Mouse (Mus musculus): ENCODE measurements around the gene Ptgis.

Gene Ptgis

DNA sequence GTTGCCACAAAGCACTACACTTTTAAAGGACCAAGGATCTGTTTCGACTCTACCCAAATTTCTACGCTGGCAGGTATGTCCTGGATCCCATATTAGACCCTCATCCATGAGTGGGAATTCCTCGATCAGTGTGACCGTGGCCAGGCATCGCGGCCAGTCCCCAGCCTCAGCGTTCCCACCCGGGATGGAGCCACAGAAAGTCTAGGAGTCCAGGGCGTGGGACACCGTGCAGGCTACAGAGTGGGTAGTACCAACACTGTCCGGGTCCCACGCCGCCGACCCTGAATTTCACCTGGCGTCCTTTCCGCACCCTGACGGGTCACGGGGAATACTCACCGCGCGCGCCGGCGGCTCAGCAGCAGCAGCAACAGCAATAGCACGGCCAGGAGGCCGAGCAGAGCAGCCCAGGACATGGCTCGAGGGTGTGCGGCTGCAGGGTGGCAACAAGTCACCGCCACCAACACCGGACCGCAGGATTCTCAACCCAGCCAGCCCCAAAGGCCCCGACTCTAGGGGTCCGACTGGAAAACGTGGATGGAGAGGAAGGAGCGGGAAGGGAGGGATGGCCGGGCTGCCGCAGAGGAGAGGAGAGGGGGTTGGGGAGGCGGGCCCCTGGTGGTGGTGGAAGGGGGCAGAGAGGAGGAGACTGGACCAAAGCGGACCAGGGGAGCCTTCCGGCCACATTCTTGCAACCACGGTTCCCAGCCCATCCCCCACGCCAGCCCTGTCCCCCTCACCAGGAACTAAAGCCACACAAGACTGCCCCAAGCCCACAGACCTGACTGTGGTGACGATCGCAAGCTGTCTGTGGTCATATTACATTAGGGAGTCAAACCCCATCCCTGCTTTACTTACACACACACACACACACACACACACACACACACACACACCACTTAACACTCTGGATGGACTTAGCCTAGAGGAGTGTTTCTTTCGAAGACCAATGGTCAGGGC is at the start of gene Ptgis:
Gene Ptgis (minus strand): TSS at position 597 of the 957 bp plus-strand sequence.
- DNase-seq (ENCODE audit: low spot score): peak; percentile 60

DNA sequence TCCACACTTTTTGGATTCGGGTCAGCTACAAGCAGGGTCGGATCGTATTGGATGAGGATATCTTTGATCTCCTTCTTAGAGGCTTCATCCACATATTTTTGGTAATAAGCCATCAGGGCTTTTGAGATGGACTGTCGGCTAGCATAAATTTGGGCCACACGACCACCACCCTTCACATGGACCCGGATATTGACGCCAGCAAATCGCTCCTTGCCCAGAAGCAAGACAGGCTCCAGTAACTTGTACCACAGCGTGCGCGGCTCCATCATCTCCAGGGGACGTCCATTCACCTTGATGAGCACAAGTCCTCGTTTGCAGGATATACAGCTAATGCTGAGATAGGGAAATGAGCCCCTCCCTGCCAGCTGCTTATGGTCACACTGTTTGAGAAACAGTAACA is 41.1 kb upstream of the Ptgis start:
- DNase-seq (ENCODE audit: low spot score): peak; percentile 2

DNA sequence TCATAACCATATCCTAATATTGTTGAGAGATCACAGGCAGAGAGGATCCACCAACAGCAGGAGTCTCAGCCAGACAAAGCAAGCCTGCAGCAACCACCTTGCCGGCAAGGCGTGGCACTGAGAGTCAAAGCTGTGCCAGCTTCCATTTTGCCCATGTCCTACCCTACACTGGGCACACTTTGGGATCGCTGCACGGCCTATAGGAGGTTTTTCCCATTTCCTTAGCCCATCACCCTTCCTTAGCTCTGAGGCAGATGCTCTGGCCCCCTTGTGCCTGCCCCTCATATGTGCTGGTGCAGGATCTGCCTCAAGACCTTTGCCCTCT is 40.5 kb upstream of the Ptgis start:
- DNase-seq (ENCODE audit: low spot score): no peak

DNA sequence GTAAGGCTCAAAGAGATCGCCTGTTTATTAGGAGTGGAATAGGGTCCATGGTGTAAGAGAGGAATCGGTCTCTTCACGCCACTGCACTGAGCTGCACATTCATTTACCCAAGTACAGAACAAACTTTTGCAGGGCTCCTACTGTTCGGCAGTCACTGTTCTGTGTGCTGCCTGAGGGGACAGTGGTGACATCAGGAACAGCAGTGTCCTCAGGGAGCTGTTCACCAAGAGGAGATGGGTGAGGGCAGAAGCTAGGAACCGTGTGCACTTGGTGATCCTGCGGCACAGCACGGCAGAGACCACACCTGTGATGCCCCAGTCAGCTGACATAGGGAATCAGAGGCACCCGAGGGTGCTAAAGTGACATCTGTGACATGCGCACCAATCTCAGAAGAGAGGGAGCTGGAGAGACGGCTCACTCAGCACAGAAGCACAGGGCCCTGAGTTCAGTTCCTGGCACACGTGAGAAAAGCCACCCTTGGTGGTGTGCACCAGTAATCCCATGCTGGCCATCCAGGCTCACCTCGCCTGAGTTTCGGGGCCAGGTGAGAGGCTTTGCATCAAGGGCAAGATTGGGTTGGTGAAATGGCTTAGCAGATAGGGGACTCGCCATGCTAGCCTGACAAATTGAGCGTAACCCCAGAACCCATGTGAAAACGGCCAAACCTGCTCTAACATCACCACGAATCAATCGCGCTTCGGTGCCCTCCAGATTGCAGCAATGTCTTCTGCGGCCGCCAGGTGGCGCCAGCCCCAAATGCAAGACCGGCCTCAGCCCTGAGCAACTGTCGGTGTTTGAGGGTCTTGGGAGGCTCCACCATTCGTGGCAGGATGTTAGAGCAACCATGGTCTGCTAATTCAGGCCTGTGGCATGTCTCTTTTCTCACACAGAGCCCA is 39.9 kb upstream of the Ptgis start:
- peak; percentile 72 for DNase-seq (ENCODE audit: low spot score)

DNA sequence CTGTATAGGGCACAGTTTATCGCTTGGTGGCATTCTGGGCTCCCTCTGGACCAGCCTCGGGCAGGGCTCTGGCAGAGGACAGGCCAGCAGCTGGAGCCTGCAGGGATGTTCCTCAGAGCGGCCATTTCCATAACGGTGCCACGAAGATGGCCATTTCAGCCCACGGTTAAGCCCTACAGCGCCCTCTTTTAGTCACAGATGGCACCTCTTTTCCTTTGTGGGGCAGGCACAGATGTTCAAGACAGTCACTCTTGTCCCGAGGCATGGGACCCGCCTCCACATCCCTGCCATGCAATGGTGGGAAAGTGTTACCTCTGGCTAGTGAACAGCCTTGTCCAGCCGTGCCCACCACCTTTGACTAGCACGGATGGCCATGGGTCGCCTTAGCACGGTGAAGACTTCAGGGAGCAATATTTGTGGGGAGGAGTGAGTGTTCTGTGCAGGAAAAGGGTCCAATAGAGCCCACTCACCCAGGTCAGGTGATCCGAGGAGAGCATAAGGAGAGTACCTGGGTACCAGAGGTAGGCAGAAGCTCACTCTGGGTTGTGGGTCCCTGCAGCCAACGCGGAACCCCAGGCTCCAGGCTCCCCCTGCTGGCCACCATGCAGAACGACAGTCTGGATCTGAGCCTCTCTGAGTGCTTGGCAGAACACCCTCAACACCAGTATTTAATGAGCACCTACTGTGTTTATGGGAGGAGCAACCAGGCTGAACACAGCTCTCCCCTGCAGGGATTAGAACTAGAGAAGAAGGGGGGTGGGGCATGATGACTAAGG is 38.5 kb upstream of the Ptgis start:
- DNase-seq (ENCODE audit: low spot score): peak; percentile 65

DNA sequence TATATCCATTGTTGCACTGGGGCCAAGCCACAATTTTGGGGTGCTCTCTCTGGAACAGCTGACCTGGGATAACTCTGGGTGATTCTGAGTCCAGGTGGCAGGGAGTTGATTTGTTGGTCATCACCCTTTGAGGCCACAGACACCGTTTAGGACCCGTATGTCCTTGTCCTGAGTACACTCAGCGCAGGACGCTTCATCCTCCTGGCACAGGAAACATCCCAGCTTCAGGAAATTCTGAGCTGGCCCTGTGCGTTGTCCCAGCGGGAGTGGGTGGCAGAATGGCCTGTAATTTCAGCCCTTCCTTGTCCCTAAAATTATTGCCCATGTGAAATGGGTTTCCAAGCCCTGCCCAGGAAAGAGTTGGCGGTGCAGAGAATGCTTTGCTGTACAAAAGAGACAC is 37.6 kb upstream of the Ptgis start:
- peak; percentile 2 for DNase-seq (ENCODE audit: low spot score)

DNA sequence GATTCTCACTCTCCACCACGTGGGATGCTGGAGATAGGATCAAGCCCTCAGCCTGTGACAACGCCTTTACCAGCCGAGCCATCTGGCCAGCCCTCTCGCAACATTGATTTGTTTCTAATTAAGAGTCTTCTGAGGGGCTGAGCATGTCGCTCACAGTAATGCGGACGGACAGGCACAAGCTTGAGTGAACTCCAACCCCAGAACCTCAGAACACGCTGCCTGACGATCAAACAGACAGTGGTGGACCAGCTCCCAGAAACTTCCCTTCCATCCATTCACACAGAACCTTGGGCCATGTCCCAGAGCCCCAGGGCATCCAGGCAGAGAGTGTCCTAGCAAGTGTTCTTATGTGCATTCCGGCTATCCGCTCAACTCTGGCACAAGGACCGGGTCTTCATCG is 36.6 kb upstream of the Ptgis start:
- no peak for DNase-seq (ENCODE audit: low spot score)

DNA sequence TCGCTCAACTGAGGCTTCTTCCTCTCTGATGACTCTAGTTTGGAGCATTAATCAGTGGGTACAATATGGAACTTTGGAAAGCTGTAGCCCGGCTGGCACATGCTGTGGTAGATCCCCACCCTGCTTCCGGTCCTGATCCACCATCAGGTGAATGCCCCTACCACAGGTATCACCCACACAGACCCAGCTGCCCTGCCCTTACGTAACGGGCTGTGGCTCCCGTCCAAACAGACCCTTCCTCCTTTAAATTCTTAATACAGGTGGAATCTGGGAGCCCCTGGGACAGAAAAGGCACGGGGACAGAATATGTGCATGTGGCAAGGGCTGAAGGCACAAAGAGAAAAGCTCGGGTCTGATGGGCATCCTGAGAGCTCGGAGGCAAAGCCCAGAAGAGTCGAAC is 35.5 kb upstream of the Ptgis start:
- peak; percentile 2 for DNase-seq (ENCODE audit: low spot score)

DNA sequence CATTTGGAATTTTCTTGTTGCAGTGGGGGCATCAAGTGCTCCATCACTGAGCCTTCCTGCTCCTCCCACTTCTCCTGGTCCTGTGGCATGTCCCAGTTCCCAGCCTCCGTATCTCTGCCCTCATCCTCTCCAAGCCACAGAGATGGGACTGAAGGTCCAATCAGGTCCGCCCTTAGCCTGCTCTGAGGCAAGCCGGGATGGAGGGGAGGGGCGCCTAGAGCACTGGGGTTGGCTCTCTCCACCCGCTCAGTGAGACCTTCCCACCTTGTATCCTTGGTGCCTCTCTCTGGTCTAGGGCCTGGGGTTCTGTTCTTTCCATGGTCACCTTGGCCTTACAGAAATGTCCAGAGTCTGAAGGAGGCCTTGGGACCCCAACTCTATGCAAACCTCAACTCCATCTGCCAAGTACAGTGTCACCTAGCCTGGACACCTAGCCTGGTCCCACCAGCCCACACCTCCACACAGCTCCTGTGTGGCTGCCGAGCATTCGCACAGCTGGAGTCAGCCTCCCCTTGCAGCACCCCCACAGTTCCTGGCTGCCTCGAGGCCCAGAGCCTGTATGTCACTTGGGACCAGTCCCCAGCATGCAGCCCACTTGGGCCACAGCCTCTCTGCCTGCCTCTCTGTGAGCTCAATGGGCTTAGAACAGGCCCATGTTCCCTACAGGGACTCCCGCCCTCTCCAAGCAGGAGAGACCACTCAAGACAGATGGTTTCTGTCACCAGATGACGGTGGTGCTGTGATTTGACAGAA is 34.5 kb upstream of the Ptgis start:
- DNase-seq (ENCODE audit: low spot score): peak; percentile 2

DNA sequence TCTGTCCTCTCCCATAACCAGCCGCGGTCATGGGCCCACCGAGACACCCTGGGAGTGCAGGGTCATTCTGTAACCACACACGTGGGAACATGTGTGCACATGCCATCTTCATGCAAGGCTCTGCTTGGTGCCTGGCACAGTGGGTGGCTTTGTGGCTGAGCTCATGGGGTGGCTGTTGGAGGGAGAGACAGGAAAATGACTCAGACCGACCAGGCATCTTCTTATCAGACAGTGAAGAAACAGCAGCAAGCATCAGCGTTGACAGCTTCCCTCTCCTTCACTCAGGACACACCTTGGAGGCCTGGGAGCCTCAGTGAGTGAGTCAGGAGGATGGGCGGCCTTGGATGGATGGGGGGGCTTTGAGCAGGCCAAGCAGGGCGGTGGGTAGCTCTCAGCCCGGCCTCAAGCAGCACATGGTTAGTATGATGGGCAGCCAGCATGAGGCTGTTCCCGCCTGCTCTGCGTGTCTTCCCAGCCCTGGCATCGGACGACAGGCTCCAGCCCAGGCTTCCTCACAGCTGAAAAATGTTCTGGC is 32.9 kb upstream of the Ptgis start:
- DNase-seq (ENCODE audit: low spot score): peak; percentile 2

DNA sequence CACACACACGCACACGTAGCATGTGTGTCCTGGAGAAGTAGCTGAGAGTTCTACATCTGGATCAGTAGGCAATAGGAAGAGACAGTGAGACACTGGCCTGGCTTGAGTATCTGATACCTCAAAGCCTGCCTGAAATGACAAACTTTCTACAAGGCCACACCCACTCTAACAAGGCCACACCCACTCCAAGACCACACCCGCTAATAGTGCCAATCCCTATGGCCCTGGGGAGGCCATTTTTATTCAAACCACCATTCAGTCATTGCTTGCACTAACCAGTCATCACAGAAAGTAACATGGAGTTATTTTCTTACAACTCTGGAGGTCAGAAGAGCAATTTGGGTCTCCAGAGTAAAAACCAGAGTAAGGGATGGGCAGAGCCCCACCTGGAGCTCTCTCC is 32.3 kb upstream of the Ptgis start:
- no peak for DNase-seq (ENCODE audit: low spot score)

DNA sequence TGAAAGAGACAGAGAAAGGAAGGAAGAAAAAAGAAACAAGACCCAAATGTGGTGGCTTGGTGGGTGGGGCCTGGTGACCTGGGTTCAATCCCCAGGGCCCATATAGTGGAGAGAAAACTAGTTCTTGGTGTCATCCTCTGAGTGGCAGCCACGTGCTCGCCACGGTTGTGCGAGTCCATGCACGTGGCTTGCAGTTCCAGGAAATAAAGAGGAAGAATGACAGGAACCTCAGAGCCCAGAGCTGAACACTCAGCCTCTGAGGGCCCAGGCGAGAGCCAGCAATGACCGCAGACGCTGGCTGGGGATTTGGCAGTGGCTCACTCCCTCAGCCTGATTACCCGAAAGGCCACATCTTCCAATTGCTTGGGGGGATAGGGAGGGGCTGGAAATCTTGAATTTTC is 30.7 kb upstream of the Ptgis start:
- peak; percentile 5 for DNase-seq (ENCODE audit: low spot score)

DNA sequence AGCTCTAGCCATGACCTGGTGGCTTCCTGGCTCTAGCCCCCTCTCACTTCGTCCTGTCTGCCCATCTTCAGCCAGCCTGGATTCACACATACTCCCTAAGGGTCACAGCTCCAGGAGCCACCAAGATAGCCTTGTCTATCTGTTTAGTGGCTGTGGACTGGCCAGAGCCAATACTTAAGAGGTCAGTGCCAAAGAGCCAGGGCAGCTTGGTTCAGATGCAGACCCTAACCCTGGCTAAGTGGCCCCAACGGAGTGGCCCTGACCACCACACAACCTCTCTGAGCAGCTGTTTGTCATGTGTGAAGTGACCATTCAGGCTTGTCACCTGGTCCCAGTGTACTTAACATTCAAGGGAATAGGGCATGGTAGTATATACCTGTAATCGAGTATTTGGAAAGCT is 30.1 kb upstream of the Ptgis start:
- no peak for DNase-seq (ENCODE audit: low spot score)

DNA sequence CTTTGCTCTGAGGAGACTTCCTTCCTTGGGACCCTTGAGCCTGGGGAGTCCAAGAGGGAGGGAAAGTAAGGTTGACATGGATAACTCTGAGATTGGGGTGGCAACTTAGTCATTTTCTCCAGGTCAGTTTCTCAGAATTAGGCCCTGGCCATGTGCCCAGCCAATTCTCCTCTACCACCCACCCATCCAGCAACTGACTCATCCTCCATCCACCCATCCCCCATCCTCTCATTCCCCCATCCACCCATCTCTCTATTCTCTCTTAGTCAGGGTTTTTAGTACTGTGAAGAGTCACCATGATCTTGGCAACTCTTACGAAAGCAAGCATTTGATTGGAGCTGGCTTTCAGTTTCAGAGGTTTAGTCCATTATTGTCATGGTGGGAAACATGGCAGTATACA is 28.3 kb upstream of the Ptgis start:
- peak; percentile 3 for DNase-seq (ENCODE audit: low spot score)

DNA sequence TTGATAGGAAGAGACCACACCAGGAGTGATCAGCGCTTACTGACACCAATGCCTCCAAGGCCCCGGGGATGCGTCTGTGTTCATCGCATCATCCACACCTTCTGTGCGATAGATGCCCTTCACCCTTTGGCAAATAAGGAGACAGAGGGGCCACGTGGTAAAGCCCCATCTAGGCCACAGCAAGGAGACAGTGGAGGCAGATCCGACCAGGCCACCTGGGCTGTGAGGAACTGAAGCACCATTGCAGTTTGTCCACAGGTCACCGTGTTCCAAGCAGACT is 27.9 kb upstream of the Ptgis start:
- DNase-seq (ENCODE audit: low spot score): peak; percentile 2

DNA sequence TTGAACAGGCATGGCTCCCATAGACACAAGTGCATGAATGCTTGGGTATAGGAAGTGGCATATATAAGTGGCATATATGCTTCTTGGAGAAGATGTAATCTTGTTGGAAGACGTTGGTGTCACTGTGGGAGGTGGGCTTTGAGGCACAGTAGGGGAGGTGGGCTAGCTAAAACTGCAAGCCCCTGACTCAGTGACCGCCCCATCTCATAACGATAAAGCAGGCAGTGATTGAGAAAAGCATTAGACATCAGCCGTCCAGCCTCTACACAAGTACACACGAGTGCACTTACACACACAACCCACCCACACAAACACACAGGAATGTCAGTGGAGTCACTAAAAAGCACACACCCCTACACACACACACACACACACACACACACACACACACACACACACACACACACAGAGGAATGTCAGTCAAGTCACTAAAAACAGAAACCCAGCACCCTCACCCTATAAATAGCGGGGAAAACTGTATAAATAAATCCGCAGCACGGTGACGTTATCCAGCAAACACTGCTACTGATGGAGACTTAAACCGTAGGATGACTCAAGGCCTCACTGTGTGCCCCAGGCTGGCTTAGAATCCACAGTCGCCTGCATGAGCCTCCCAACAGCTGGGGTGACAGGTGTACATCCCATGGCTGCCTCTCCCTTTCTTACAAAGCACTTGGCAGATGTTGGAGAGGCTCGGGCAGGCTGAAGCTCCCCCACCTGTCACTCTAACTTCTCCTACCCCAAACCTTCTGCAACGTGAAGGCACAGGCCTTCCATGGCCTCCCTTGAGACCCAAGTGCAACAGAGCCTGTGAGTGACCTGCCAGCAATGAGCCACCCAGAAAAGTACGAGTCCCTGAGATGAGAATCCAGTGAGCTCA is 27.4 kb upstream of the Ptgis start:
- peak; percentile 2 for DNase-seq (ENCODE audit: low spot score)

DNA sequence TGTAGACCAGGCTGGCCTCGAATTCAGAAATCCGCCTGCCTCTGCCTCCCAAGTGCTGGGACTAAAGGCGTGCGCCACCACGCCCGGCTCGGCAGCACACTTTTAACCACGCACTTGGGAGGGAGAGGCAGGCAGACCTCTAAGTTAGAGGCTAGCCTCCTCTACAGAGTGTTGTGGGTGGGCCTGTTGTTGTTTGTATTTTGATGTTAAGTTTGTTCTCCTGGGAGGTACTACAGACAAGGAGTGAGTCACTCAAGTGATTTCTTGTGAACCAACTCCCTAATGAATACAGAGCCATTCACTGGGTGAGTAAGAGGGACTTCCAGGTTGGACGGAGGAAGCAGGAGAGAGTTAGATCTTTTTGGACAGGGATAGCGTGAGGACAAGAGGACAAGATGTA is 25.8 kb upstream of the Ptgis start:
- no peak for DNase-seq (ENCODE audit: low spot score)

DNA sequence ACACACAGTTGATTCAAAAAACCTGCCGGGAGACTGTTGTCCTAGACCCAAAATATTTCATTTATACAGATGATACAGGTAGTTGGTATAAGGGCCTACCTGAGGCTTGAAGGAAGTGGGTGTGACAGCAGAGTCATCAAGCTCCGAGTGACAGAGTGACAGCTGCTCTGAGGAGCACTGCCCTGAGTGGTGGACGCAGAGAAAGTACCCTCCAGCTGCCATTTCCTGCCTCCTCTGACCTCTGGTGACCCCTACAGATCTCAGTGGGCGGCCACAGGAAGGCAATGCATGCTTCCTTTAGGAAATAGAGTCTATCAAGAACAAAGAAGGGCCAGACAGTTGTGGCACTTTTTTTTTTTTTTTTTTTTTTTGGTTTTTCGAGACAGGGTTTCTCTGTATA is 25.4 kb upstream of the Ptgis start:
- peak; percentile 4 for DNase-seq (ENCODE audit: low spot score)

DNA sequence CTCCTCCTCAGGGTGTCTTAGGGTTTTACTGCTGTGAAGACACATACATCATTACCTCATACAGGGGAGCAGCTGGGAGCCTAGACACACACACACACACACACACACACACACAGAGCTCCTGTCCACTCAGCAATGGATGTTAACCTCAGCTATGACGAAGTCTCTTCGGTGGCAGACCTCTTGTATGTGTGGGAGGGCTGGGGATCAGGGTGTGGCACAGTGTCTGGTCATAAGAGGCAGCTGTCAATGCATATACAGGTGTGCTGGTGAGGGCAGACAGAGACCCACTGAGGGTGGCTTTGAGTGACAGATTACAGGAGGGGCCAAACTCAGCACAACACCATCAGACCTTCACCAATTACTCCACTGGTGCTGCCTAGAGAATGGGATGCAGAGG is 24.6 kb upstream of the Ptgis start:
- DNase-seq (ENCODE audit: low spot score): peak; percentile 2

DNA sequence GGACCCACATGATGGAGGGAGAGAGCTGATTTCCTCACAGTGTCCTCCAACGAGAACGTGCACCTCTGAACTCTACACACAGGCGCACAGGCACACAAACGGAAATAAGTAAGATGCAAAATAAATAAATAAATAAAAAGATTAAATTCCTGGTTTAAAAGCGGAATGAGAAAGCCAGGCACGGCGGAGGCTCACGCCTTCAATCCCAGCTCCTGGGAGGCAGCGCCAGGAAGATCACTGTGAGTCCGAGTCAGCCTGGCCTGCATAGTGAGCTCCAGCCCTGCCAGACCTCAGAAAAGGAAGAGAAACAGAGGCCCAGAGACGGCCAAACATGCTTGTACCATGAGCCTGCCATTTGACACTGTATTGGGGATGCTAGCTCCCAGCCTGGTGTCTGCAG is 23.5 kb upstream of the Ptgis start:
- peak; percentile 2 for DNase-seq (ENCODE audit: low spot score)

Measured in ovary, postnatal 36 days (tissue).